Mouse (Mus musculus): Measurements from ENCODE around the gene Asap2.

- TF ChIP-seq CTCF (IDR thresholded peaks at IDR 0.05; ENCODE audit: insufficient read depth, low read length): no peak
- no peak for TF ChIP-seq POLR2A (IDR thresholded peaks at IDR 0.05; ENCODE audit: borderline replicate concordance, extremely low read depth, low read depth, low read length)
These were observed 152.4 kb downstream of the Asap2 start for GRCm38 (mm10) chr12:21142489-21143254.

Measured in lung, adult 2 months (tissue).